Mouse (Mus musculus) embryonic facial prominence, embryonic 15.5 days (tissue): ENCODE results near the gene Itgb6. TPM values are rescaled to one million over a fixed set of nuclear protein-coding genes. Genes with fewer than 3 reads are reported as not detected.

ENCODE experiments used
- ATAC-seq: fragments of 200-750 bp; cut with Nextera tagmentation; 2 replicates; pipeline ENCODE4 v1.8.0; 2017; ENCODE audit warnings: low read depth, moderate TSS enrichment; ENCODE audit not compliant: insufficient number of reproducible peaks, low FRiP score, low TSS enrichment
- H3K27ac ChIP-seq: fragments of 300-500 bp; sonication (generic); replicated peaks from 2 replicates; pipeline ENCODE4 v1.5.1; 2015; ENCODE audit warnings: mild to moderate bottlenecking, inconsistent platforms
- H3K27me3 ChIP-seq: fragments of 300-500 bp; sonication (generic); 2 replicates; pipeline ENCODE4 v1.6.1; 2015; ENCODE audit warnings: inconsistent platforms
- H3K36me3 ChIP-seq: fragments of 300-500 bp; sonication (generic); 2 replicates; pipeline ENCODE4 v1.6.1; 2015; ENCODE audit warnings: mild to moderate bottlenecking, inconsistent platforms
- H3K4me1 ChIP-seq: fragments of 300-500 bp; sonication (generic); 2 replicates; pipeline ENCODE4 v1.6.1; 2015; ENCODE audit warnings: inconsistent platforms
- H3K4me2 ChIP-seq: fragments of 300-500 bp; sonication (generic); replicated peaks from 2 replicates; pipeline ENCODE4 v1.6.1; 2015; ENCODE audit warnings: mild to moderate bottlenecking, inconsistent platforms
- H3K4me3 ChIP-seq: fragments of 300-500 bp; sonication (generic); replicated peaks from 2 replicates; pipeline ENCODE4 v1.5.1; 2015; ENCODE audit warnings: mild to moderate bottlenecking, inconsistent platforms
- H3K9ac ChIP-seq: fragments of 300-500 bp; sonication (generic); 2 replicates; pipeline ENCODE4 v1.6.1; 2015; ENCODE audit warnings: inconsistent platforms
- H3K9me3 ChIP-seq: fragments of 300-500 bp; sonication (generic); replicated peaks from 2 replicates; pipeline ENCODE4 v1.6.1; 2016; ENCODE audit warnings: inconsistent platforms
- WGBS: fragments of 180-500 bp; shearing (Covaris S2); methylation state at CpG from one replicate; pipeline ENCODE4 v1.1.7; 2015; 5-methylcytosine and 5-hydroxymethylcytosine counted together
- polyA plus RNA-seq: library from polyadenylated mRNA; unstranded; fragments of >200 nt; fragmentation: Nextera tagmentation; extraction: Ambion mirVana; gene quantifications from 2 replicates; pipeline ENCODE4 v1.2.1, GENCODE M21; 2015

Itgb6 gene
- polyA plus RNA-seq, 1 experiment from 2014 or later = 2.9 TPM

GRCm38 (mm10) chr2:60672973-60673954, 49.2 kb downstream of the Itgb6 start:
- Histone ChIP-seq H3K9ac (no peak overlapping the region), H3K4me3 (peak overlapping the region; percentile 21)

GRCm38 (mm10) chr2:60671215-60671614, 51.2 kb downstream of the Itgb6 start:
- Histone ChIP-seq H3K27me3 (no peaks in the 10 kb centered on the region), H3K4me1 (no peaks in the 10 kb centered on the region), H3K4me3 (no peak overlapping the region), H3K27ac (no peak overlapping the region), H3K9me3 (no peaks in the 10 kb centered on the region), H3K9ac (no peak overlapping the region), H3K4me2 (no peak overlapping the region), H3K36me3 (no peaks in the 10 kb centered on the region)
- WGBS = 97% methylated on average over 1 of the region's 1 CpGs
- no peak for ATAC-seq

More at GRCm38 (mm10) chr2:60672973-60673954, 49.2 kb downstream of the Itgb6 start:
- Histone ChIP-seq H3K9me3 (no peaks in the 10 kb centered on the region), H3K27ac (peak overlapping the region; percentile 48; the same call in 1 of the 2 replicates), H3K27me3 (no peaks in the 10 kb centered on the region), H3K36me3 (no peaks in the 10 kb centered on the region), H3K4me2 (peak overlapping the region; percentile 36), H3K4me1 (no peaks in the 10 kb centered on the region)
- no peak for ATAC-seq
- 31% methylated on average over 17 of the region's 17 CpGs for WGBS

GRCm38 (mm10) chr2:60663071-60663470, 59.4 kb downstream of the Itgb6 start:
- H3K4me1 ChIP-seq = no peaks in the 10 kb centered on the region
- H3K27me3 ChIP-seq = no peaks in the 10 kb centered on the region
- ATAC-seq = no peak
- H3K9ac ChIP-seq = no peak overlapping the region
- no peak overlapping the region for H3K27ac ChIP-seq
- H3K4me3 ChIP-seq = no peak overlapping the region
- WGBS = 72% methylated on average over 1 of the region's 1 CpGs
- no peak overlapping the region for H3K4me2 ChIP-seq
- no peaks in the 10 kb centered on the region for H3K36me3 ChIP-seq
- H3K9me3 ChIP-seq = no peaks in the 10 kb centered on the region

DNA sequence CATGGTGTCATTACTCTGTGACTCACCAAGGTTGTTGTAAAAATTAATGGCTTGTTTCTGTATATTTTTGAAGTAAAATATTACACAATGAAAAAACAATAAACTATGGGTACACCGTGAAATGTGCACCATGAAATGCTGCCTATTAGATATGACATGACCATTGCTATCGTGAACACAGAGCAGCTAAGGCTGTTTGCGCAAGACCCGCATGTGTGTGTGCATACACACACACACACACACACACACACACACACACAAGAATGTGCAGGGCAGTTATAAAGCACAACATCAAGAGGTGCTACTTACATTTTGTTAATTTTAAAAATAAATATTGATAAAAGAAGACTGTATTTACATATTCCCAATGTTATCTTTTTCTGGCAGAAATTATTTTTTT, 62.5 kb downstream of the Itgb6 start:
- Histone ChIP-seq H3K4me3 (no peak overlapping the region), H3K4me2 (no peak overlapping the region), H3K4me1 (no peaks in the 10 kb centered on the region), H3K27ac (no peak overlapping the region), H3K27me3 (no peaks in the 10 kb centered on the region), H3K9me3 (no peaks in the 10 kb centered on the region), H3K9ac (no peak overlapping the region), H3K36me3 (no peaks in the 10 kb centered on the region)
- ATAC-seq = no peak
- WGBS = 86% methylated on average over 4 of the region's 4 CpGs

DNA sequence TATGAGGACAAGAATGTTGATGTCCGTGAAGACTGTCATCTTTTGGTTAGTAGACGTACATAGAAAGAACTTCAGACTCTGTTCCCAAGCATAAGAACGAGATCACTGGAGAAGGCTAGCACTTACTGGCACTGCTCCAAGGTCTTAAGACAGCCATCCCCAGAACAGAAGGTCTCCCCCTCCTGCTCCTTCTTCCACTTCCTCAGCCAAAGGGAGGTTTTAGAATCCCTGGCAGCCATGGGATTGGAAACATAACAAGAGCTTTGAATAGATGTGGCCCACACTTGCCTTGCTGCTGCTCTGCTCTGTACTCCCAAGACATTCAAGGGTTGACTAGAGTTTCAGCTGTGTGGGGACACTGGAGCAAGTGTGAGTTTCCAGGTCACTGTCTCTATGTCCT, 63.5 kb downstream of the Itgb6 start:
- H3K36me3 ChIP-seq = no peaks in the 10 kb centered on the region
- H3K27ac ChIP-seq = no peak overlapping the region
- no peak for ATAC-seq
- H3K4me1 ChIP-seq = no peaks in the 10 kb centered on the region
- no peak overlapping the region for H3K4me2 ChIP-seq
- no peaks in the 10 kb centered on the region for H3K9me3 ChIP-seq
- H3K9ac ChIP-seq = no peak overlapping the region
- H3K27me3 ChIP-seq = no peaks in the 10 kb centered on the region
- WGBS = 64% methylated on average over 3 of the region's 3 CpGs
- no peak overlapping the region for H3K4me3 ChIP-seq

GRCm38 (mm10) chr2:60654828-60655227, 67.6 kb downstream of the Itgb6 start:
- Histone ChIP-seq H3K4me3 (no peak overlapping the region), H3K36me3 (no peaks in the 10 kb centered on the region), H3K9me3 (no peaks in the 10 kb centered on the region), H3K27me3 (no peaks in the 10 kb centered on the region), H3K9ac (no peak overlapping the region), H3K4me1 (no peaks in the 10 kb centered on the region), H3K4me2 (no peak overlapping the region), H3K27ac (no peak overlapping the region)
- no peak for ATAC-seq
- 82% methylated on average over 4 of the region's 4 CpGs for WGBS

DNA sequence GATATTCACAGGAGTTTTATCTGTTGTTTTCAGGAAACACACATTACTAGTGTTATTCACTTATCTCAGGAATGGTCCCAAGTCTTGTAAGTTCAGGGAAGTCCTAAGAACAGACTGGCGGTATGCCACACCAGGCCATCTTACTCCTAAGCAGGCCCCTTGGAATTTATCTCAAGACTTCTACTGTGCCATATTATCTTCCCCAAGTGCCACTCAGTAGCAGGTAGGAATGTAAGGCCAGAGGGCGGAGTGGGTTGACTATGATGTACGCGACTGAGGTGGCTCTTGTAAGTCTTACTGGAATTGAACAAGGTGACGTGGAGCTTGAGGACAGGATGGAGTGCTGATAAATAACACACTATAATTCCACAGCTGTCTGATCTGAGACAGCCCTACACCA, 72.3 kb downstream of the Itgb6 start:
- H3K9ac ChIP-seq = no peak overlapping the region
- H3K36me3 ChIP-seq = no peaks in the 10 kb centered on the region
- H3K4me3 ChIP-seq = no peak overlapping the region
- WGBS = 92% methylated on average over 5 of the region's 5 CpGs
- no peak overlapping the region for H3K27ac ChIP-seq
- no peak overlapping the region for H3K4me2 ChIP-seq
- H3K9me3 ChIP-seq = no peaks in the 10 kb centered on the region
- no peaks in the 10 kb centered on the region for H3K4me1 ChIP-seq
- H3K27me3 ChIP-seq = no peaks in the 10 kb centered on the region
- ATAC-seq = no peak

GRCm38 (mm10) chr2:60647650-60648049, 74.8 kb downstream of the Itgb6 start:
- Histone ChIP-seq H3K27me3 (no peaks in the 10 kb centered on the region), H3K36me3 (no peaks in the 10 kb centered on the region), H3K9ac (no peak overlapping the region), H3K4me2 (no peak overlapping the region), H3K4me3 (no peak overlapping the region), H3K27ac (no peak overlapping the region), H3K9me3 (no peaks in the 10 kb centered on the region), H3K4me1 (no peaks in the 10 kb centered on the region)
- no peak for ATAC-seq
- WGBS = 63% methylated on average over 5 of the region's 5 CpGs

GRCm38 (mm10) chr2:60646583-60646982, 75.9 kb downstream of the Itgb6 start:
- no peaks in the 10 kb centered on the region for H3K9me3 ChIP-seq
- ATAC-seq = 0 out of 2 replicates have a peak, but pooled peaks have one; percentile 61
- H3K9ac ChIP-seq = no peak overlapping the region
- 83% methylated on average over 6 of the region's 6 CpGs for WGBS
- H3K4me3 ChIP-seq = no peak overlapping the region
- no peak overlapping the region for H3K4me2 ChIP-seq
- no peaks in the 10 kb centered on the region for H3K27me3 ChIP-seq
- no peaks in the 10 kb centered on the region for H3K36me3 ChIP-seq
- H3K4me1 ChIP-seq = no peaks in the 10 kb centered on the region
- H3K27ac ChIP-seq = no peak overlapping the region

GRCm38 (mm10) chr2:60643406-60643805, 79.0 kb downstream of the Itgb6 start:
- Histone ChIP-seq H3K4me2 (no peak overlapping the region), H3K27me3 (no peaks in the 10 kb centered on the region), H3K9me3 (no peaks in the 10 kb centered on the region), H3K9ac (no peak overlapping the region), H3K4me1 (no peaks in the 10 kb centered on the region), H3K36me3 (no peaks in the 10 kb centered on the region), H3K27ac (no peak overlapping the region), H3K4me3 (no peak overlapping the region)
- WGBS = 49% methylated on average over 3 of the region's 3 CpGs
- no peak for ATAC-seq

DNA sequence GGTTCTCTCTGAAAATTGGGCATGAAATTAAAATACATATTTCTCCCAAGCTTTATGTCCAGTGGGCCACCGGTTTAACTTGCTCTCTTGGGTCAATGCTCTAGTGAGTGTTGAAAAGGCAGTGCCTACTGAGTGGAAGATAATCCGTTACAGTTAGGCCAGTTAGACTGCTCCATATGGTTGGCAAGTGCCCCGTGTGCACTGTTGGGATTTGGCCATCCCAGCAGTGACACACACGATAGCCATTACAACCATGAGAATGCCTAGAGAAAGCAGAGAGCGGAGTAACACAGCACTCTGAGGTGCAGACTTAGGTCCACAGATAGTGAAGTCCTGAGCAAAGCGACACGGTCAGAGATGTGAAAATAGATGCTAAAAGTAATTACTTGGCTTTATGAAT, 79.8 kb downstream of the Itgb6 start:
- 84% methylated on average over 7 of the region's 7 CpGs for WGBS
- H3K36me3 ChIP-seq = no peaks in the 10 kb centered on the region
- no peaks in the 10 kb centered on the region for H3K9me3 ChIP-seq
- H3K4me1 ChIP-seq = no peaks in the 10 kb centered on the region
- no peak overlapping the region for H3K4me3 ChIP-seq
- no peak overlapping the region for H3K27ac ChIP-seq
- H3K27me3 ChIP-seq = no peaks in the 10 kb centered on the region
- no peak overlapping the region for H3K9ac ChIP-seq
- no peak for ATAC-seq
- no peak overlapping the region for H3K4me2 ChIP-seq

GRCm38 (mm10) chr2:60640342-60640672, 82.1 kb downstream of the Itgb6 start:
- WGBS = 52% methylated on average over 7 of the region's 7 CpGs
- H3K4me2 ChIP-seq = no peak overlapping the region
- no peaks in the 10 kb centered on the region for H3K27me3 ChIP-seq
- H3K9ac ChIP-seq = no peak overlapping the region
- H3K36me3 ChIP-seq = no peaks in the 10 kb centered on the region
- H3K27ac ChIP-seq = no peak overlapping the region
- no peak overlapping the region for H3K4me3 ChIP-seq
- H3K4me1 ChIP-seq = 0 out of 2 replicates have a peak, but pooled peaks cover 6% of the 10 kb centered on the region
- H3K9me3 ChIP-seq = no peaks in the 10 kb centered on the region
- no peak for ATAC-seq
